Mouse (Mus musculus) cerebellum, adult 11 months (tissue): ENCODE measurements at regions not wholly inside any gene's neighbourhood (a gene's known extent, or its start where the extent isn't known, plus 50 kb on each side); places are given as distances from the start of the nearest gene placed in this dataset.
"Not testable (repeated sequence)": the region's sequence is repeated elsewhere in the genome, so short reads cannot be mapped to it uniquely, and the experiment has no call there.

ENCODE experiments used
- DNase-seq: peaks from one replicate; pipeline ENCODE4 v3.0.0; 2022

DNA sequence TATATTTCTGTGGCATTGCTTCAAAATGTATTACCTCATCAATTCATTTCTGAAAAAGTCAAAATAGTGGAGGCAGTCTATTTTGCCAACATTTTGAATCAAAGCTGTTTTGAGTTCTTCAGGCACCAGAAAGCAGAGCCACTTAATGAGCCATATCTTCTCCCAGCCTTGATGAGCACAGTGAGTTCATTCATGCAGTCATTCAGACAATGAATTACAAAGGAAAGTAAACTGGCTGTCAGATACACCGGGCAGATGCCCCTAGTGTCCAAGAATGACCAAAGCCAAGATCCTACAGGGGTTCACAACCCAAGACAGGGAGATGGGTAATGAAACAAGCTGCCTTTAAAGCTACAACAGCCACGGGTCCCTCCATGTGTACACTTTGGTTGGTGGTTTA is 798.7 kb downstream of the Cypt12 start:
- DNase-seq = no peak

DNA sequence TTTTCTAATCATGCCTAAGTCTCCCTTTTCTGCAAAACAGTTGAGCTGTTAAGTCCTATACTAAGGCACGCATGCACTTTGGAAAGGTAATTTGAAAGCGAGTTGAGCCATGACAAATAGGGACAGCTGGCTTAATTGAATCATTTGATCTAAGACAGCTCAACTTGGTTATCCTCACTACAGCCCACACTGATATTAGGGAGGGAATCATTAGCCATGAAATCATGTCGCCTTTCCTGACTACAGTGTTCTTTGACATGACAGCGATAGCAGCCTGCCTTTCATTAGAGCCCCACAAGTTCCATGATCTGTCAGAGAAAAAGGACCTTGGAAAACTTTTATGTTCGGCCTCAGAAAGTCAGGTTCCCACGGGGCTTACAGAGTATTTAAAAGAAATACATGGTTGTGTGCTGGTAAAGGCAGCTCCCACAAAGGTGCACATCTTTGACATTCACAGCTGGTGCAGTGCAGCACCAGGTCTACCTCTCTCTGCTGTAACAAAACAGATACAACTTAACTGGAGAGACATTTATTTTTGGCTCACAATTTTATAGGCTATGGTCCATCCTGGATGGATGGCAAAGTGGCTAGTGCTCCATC is 803.5 kb downstream of the Cypt12 start:
- no peak for DNase-seq

DNA sequence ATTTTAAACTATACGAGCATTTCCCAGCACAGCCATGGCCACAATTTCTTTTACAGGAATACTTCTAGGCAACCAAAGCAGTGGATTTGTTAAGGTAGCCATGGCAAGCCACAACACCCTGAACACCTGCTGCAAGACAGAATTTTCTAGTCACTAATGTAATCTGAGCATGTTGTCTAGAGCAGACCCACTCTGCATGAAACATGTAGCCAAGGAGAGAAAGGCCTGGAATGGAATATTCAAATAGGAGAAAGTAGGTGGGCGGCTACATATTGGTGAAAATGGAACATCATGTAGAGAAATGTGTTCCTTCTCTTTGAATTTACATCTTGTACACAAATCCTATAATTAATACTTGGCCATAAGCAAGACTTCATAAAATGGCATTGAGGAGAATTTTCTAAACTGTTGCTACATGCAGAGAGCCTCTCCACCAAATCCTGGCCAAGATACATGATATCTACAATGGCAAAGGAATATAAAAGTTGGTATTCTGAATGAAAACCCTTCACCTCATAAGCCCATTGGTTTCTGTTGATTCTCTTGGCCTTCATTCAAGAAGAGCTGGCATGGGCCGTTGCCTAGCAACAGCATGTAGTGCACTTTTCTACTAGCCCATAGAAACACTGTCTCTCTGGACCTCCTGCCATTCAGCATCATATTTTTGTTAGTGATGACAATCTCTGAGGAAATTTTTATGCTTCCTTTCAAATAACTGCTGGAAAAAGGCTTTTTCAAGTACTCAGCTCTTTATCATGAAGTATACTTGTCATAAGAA is 816.3 kb downstream of the Cypt12 start:
- DNase-seq = peak; percentile 12

DNA sequence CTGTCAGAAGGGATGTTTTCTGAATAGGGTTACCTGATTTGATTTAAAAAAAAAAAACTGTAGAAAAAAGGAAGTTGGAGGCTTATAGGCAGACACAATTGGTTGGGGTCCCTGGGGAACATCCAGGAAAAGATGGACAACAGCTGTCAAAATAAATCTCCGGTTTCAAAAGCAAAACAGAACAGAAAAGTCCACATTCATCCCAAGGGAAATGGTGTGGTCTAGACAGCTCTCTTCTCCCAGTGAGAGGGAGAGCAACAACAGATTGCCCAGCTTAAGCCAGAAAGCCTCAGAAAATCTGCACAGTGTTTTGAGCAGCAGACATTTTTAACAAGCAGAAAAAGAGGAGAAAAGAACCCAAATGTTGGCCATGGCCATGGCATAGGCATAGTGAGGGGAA is 830.3 kb downstream of the Cypt12 start:
- DNase-seq = no peak

DNA sequence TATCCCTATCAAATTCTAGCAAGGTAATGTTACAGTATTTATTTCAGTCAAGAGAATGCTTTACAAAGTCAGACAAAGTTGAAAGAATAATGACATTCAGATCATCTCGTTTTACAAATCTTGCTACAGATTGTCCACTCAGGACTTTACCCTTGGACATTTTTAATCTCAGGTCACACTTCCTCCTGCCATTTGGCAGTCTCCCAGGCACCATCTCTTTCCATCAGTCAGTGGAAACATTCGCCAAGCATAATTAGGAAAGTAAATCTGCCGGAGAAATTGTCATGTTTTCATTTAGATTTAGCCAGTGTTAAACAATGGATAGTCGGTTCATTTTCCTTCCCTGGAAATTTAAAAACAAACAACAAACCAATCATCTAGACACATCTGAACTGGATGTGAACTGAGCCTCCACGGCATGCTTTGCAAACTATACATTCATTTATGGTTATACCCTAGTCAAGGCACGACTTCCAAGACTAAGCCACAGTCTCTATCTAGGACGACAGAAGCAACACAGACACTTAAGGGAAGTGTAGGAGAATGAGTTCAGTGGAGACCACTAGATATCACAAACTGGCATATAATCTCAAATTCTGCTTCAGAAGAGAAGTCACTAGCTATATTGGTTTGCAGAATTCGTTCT is 839.4 kb downstream of the Cypt12 start:
- DNase-seq = peak; percentile 5

DNA sequence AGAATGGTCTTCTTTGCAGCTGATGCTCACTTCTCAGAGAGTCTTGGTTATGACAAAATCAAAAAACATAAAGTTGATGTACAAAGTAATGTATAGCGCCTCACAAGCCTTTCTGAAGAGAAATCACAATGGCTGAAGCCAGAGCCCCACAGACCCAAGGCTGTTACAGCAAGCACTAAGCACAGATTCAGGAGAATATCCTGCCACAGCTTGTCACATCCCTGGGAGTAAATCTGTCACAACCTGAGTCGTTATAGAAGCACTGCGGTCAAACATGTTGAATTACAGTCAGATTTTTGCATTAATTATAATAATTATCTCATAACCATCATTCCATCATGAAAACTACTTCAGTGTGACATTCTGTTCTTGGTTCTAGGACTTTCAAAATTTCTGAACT is 825.7 kb downstream of the 1700064H15Rik start:
- no peak for DNase-seq

DNA sequence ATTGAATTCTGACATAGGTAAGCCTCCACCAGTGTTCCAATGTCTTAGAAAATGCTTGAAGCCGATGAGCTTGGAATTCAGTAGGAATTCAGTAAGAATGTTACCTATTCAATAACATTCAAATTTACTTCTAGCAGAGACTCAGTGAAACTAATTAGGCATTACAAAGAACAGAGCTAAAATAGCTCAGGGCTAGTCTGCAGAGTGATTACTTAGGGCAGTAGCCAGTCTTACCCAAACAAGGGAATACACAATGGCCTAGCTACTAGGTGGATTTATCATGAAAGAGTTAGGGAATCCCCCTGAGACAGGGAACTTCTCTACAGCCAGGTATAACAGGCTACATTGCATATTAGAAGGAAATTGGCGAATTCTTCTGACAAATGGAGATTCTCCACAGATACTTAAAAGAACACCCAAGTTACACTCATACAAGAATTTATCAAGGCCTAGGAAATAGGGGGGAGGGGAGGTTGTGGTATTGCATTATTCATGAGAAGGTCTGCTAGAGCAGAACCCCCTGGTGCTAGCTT is 799.6 kb downstream of the 1700064H15Rik start:
- not testable (repeated sequence) for DNase-seq

DNA sequence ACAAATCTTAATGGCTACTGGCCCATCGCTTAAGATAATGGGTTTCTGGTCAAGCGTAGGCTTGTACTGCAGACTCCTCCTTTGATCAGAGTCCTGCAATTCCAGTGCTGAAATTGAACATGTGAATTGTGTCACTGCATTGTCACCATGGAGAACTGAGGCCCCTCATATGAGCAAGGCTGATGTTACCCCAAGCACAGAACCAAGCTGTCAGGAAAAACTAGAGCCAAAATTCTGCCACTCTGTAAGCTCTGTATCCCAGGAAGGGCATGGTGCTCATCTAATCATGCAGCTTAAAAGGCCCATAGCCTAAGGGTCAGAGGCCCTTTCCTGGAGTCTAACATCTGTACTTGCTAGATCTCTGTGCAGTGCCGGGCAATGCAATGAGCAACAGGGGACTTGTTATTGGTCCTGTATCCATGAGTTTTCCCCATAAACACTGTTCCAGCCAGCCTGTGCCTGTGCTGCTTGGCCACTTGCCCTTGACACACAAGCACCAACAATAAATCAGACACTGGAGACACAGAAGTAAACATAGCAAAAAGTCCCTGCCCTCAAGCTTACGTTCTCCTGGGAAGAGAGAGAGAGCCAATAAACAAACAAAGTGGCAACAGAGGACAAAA is 760.2 kb downstream of the 1700064H15Rik start:
- DNase-seq = no peak

DNA sequence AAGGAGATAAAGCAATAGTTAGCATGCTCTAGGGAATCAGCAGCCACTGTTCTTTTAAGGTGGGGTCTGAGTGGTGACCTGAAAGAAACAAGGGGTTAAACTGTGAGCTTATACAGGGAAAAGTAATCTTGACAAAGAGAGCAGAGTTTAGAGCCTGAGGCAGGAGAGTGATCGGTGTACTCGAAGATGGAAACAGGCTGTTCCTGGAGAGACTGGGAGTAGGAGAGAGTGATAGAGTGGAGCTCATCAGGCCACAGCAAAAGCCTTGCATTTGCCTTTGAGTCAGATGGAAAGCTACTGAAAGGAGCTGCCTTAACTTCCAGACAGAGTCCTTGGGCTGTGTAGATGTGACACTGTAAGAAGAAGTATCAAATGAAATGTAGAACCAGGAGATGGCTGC is 759.7 kb downstream of the 1700064H15Rik start:
- no peak for DNase-seq

DNA sequence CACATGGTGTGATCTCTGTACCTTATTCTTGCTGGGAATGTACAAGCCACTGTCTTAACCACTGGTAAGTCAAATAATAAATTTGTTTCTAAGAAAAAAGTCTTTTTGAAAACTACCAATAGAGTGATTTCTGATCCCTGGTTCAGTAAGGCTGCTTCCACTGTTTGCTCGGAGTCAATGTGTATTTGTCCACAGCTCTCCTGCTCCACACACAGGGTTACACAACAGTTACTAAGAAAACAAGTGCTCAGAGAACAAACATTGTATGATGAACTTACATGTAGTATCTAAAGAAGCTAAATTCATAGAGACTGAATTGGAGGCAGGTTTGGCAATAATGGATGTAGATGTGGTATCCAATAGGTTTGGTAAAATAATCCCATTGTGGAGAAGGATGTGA is 751.4 kb downstream of the 1700064H15Rik start:
- no peak for DNase-seq

DNA sequence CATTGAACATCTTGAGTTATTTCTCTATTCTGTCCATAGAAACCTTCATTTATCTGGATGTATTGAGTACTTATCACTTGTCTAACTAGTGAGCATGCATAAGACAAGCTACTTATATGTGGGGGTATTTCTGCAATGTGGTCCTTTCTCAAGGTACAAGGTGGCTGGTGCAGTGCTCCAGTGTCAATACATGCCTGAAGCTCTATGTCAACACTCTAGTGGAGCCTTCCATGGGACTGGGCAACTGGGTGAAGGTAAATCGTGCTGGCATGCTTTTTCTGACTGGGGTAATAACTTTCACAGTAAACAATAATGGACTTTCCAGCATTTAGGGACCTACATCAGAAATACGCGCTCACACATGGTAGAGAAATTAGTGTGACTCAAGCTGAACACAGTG is 750.9 kb downstream of the 1700064H15Rik start:
- DNase-seq = no peak

DNA sequence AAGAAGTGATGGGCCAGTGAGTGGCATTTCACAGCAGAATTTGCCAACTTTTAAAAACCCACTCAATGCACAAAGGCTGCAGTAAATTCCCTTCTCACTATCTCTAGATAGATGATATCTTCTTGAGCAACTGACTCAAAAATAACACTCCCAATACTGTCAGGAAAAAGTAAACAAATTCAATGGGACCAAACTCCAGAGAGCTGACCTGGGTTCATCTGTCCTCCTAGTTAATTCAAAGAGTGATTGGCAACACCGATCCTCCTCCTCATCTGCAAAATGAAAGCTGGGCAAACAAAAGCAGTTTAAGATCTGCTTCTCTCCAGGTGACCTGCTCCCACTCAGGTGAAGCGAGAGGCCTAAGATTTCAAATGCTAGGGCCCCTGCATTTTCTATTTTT is 747.3 kb downstream of the 1700064H15Rik start:
- DNase-seq = no peak

DNA sequence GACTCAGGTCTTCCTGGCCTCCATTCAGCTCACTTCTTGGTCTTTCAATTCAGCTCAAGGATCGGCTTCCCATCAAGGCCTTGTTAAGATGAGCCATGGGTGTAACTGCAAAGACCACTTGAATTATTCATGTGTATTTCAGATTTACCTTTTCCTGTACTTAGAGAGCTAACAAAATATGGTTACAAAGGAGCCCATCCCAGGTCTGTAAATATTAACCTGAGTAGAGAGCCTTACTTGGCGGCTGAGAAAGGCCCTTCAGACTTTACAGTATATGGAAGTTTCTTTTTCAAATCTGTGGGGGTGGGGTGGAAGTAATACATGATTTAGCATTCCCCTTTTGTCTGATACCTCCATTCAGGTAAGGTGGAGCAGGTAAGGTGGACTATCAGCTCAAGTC is 735.7 kb downstream of the 1700064H15Rik start:
- no peak for DNase-seq

DNA sequence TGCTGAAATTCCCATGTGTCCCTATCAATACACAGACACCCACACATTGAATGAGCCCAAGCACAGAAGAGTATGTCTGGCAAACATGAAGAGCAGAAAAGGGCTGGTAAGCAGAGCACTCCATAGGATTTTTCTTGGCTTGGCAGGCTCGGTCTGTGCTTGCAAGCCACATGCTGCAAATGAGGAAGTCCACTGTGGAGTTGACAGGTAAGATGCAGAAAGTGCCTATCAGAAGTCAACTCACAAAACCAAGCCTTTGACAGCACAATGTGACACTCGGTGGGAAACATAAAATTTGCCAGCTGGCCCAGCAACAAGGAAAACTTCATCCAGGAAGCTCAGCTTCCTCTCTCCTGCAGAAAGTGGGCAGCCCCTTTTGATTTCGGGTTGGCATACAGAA is 722.7 kb downstream of the 1700064H15Rik start:
- no peak for DNase-seq

DNA sequence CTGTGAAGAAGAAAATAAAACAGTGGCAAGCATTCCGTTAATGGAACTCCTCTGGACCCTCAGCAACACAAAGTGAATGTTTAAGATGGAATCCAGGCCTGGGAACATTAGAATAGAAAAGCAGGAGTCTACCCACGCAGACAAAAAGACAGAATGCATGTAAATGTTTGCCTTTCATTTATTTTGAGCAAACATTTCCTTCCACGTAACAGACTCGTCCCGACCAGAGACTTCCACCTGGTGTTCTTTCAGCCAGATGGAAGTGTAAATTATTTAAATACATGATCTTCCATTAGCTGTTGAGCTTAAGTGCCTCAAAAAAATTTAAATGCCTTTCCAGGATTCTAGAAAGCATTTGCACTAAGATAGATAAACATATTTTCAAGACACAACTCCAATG is 722.3 kb downstream of the 1700064H15Rik start:
- DNase-seq = no peak

DNA sequence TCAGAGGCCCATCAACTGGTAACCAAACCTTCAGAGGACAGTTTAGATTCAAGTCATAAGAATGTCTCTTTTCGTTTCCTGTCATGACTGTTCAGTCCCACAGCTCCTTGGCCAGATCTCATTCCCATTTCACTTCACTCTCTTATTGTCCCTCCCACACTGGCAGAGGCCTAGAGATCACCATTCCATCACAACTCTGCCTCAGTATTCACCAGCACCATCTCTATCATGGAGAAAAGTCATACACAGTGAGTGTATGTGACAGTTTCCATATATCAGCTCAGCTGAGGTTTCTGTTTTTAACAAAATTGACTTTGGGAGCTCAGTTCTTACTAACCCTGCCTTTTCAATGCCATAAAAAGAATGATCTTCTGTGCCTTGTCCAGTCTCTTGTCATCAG is 719.7 kb downstream of the 1700064H15Rik start:
- no peak for DNase-seq

DNA sequence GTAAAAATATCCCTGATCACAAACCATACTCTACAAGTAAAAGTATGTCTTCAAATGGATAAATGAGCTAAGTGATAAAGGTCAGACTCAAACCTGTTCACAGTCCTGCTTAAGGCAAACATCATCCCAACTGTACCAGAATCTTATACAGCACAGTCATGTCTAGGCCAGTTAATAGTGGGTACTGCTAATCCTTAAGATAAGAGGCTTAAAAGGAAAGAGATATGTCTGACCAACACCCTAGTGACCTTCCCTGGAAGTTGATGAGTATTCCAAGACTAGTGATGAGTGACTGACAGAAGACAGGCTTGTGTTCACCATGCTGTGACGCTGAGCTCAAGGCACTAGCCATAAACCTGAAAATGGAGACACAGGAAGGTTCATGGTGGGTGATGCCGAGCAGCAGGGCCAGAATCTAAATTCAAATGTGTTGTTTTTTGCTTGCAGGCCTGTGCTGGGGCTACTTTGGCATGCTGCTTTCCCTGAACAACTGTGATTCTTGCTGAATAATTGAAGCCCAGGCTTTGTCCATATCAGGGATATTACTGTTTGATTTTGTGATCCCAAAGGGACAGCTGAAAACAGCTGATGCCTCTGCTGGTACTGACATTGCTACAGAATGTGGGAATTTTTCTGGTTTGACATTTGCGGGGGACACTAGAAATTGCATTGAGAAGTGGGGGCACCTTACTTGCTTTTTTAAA is 699.9 kb downstream of the 1700064H15Rik start:
- no peak for DNase-seq

DNA sequence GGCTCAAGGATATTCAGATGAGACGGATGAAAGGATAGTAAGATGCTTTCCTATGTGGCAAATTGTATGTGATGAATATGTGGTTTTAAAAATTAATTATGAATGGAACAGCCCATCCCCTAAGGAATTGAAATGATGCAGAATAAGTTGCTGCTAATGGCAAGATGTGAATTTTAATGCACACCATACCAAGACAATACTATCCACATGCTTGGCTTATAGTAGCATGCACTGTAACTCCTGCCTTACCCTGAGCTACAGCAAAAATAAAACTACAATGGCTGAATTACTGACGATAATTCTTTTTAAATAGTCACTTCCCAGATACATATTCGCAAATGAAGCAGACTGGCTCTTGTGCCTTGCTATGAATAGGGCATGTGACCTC is 699.4 kb downstream of the 1700064H15Rik start:
- DNase-seq = no peak

DNA sequence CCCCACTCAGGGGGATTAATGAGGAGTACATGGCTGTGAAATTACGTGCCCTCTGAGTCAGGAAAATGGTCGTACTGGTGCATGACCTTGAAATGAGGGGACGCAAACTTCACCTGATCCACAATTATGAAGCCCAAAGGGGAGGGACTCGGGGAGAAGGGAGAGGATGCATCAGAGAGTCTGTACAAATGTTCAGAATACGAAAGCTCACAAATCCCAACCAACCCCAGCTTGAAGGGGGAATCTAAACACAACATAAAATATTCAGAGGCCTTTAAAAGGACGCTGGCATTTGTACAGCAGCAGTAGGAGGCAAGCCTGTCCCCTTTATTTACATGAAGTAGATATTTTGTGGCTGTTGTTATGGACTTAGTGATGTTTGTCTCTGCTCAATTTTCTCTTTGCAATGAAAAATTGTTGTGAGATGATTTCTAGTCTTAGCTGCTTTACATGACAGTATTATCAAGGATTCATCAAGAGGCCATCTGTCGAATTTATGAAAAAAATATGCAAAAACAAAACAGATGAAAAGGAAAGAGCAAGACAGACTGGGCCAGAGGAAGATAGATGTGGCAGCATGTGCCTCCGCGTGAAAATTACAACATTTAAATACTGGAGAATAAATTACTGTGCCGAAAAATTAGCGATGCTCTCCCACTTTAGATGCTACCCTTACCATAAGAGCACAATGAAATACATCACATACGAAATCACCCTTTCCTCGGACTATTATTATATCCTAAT is 695.3 kb downstream of the 1700064H15Rik start:
- no peak for DNase-seq

DNA sequence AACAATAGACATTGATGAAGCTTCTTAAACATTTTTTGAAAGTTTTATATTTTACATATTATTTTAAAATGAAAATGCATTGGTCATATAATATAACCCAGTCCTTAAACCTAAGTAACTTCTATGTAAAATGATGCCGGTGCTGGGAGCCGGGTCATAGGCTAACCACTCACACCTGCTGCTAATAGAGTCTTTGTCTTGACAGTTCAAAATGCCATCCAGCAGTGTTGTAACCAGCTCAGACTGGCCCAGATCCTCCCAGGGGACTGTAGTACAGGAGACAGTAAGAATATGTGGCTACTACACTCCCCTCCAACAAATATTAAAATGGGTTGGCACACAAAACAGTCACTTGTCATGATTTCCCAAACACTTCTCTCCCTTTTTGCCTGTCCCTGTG is 693.6 kb downstream of the 1700064H15Rik start:
- no peak for DNase-seq

DNA sequence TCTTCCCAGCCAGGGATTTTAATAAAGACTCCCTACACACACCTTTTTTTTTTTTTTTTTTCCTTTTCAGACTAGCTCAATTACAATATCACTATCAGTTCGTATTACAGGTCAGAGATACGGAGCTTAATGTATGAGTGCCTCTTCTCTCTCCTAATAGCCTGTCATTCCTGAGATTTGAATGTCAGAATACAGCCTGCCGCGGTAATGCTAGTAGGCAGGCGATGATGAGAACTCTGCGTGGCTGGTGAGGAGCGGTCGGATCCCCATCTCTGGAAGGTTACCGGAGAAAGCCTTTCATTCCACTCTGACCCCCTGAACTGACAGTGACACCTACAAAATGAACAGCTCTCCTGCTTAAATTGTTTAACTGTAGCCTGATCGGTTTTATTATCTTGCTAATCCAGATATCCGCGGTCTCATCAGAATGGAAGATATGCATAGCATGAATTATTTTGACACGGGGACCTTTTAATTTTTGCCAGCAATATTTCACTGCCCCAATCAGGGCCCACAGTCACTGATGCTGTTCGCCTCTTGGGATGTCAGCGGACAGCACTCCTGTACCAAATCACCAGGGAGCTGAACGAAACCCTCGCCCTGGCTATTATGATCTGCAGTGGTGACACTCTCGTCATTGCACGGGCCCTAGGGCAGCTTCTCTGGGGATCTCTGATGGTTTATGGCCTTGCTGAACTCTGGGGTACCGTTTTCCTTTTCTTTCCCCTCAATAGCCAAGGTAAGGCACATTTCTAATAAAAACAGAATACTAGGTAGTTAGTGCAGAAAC is 690.9 kb downstream of the 1700064H15Rik start:
- DNase-seq = no peak
